Mouse (Mus musculus): ENCODE data around the gene Sf1.

GRCm38 (mm10) chr19:6343996-6344395, 19.5 kb upstream of the Sf1 start:
- TF ChIP-seq POLR2A (IDR thresholded peaks at IDR 0.05; ENCODE audit: borderline replicate concordance, low read depth, low read length) (no peak), CTCF (IDR thresholded peaks at IDR 0.05; ENCODE audit: low read depth, low read length) (no peak)

Data from bone marrow macrophage, adult 2 months (primary cell).